Mouse (Mus musculus) hematopoietic stem cell, adult 5-6 weeks (primary cell): ENCODE measurements around the gene Col6a2. TPM values are rescaled to one million over a fixed set of nuclear protein-coding genes. Genes with fewer than 3 reads are reported as not detected.

Source experiments
- ATAC-seq, 2 experiments: fragments of 125-278 bp in 1 of 2; replicated peaks in 1 of 2; 2 replicates each; pipeline ENCODE4 v1.8.0; 2016 to 2017; ENCODE audit warnings: inconsistent platforms in 2 of 2, mild to moderate bottlenecking in 2 of 2, moderate number of reproducible peaks in 2 of 2, low read depth in 1 of 2, moderate TSS enrichment in 1 of 2; ENCODE audit not compliant: low FRiP score in 2 of 2, poor library complexity in 2 of 2, severe bottlenecking in 2 of 2, insufficient read depth in 1 of 2, low TSS enrichment in 1 of 2
- total RNA-seq: library from RNA; stranded (forward); fragments of 172-1452, 232-1000 nt; gene quantifications from 2 replicates; pipeline ENCODE4 v1.2.3, GENCODE M21; 2017

Col6a2 gene
- total RNA-seq, 1 experiment from 2014 or later: not detected

- no peak for ATAC-seq
These were observed 39.3 kb downstream of the Col6a2 start for GRCm38 (mm10) chr10:76584138-76584537.

GRCm38 (mm10) chr10:76576920-76577319 lies 46.5 kb downstream of the Col6a2 start:
- ATAC-seq: no peak

GRCm38 (mm10) chr10:76575374-76575773 lies 48.1 kb downstream of the Col6a2 start, which contains the start of gene Ftcd:
TSS of gene Ftcd (plus strand) at chr10:76575648.
- ATAC-seq: no peak

- no peak for ATAC-seq
These were observed 51.3 kb downstream of the Col6a2 start for GRCm38 (mm10) chr10:76572151-76572550.

- no peak for ATAC-seq
These were observed 52.4 kb downstream of the Col6a2 start for GRCm38 (mm10) chr10:76571070-76571469.

- ATAC-seq: no peak
These were observed 53.3 kb downstream of the Col6a2 start for GRCm38 (mm10) chr10:76569996-76570685.

GRCm38 (mm10) chr10:76561972-76562371 lies 61.5 kb downstream of the Col6a2 start, which contains the start of gene Spatc1l:
TSS of gene Spatc1l (plus strand) at chr10:76562272.
- ATAC-seq: no peak

- no peak for ATAC-seq
These were observed 69.4 kb downstream of the Col6a2 start for GRCm38 (mm10) chr10:76554061-76554460.

- no peak for ATAC-seq
These were observed 71.9 kb downstream of the Col6a2 start for GRCm38 (mm10) chr10:76551556-76551955.

GRCm38 (mm10) chr10:76550458-76550857 lies 73.0 kb downstream of the Col6a2 start:
- no peak for ATAC-seq

- no peak for ATAC-seq
These were observed 75.2 kb downstream of the Col6a2 start for GRCm38 (mm10) chr10:76548218-76548617.

GRCm38 (mm10) chr10:76546566-76546965 lies 76.9 kb downstream of the Col6a2 start:
- ATAC-seq: no peak

Other genes with a start within 250 kb of the Col6a2 start
- not detected in 2 replicates for gene AC141477.1, start 183.2 kb downstream of the Col6a2 start, total RNA-seq
- gene Pcnt, start 180.8 kb downstream of the Col6a2 start, total RNA-seq: 72.1 and 90.7 TPM in 2 replicates
- not detected in 2 replicates for gene 2610028H24Rik, start 174.5 kb downstream of the Col6a2 start, total RNA-seq
- gene Mcm3ap, start 154.7 kb downstream of the Col6a2 start, total RNA-seq: 65.7 and 67.2 TPM in 2 replicates
- gene Ybey, start 154.5 kb downstream of the Col6a2 start, total RNA-seq: 6.1 and 7.1 TPM in 2 replicates
- gene Lss, start 92.0 kb downstream of the Col6a2 start, total RNA-seq: 3.8 and 8.2 TPM in 2 replicates
- not detected in 2 replicates for gene Spatc1l, start 61.4 kb downstream of the Col6a2 start, total RNA-seq
- gene Ftcd, start 48.0 kb downstream of the Col6a2 start, total RNA-seq: not detected in 2 replicates
- not detected in 2 replicates for gene Col6a1, start 102.5 kb upstream of the Col6a2 start, total RNA-seq